Mouse (Mus musculus) hematopoietic multipotent progenitor cell, adult 10-12 weeks (in vitro differentiated cells): ENCODE data around the gene Actr3. TPM values are rescaled to one million over a fixed set of nuclear protein-coding genes. Genes with fewer than 3 reads are reported as not detected.

Source experiments
- polyA plus RNA-seq: library from polyadenylated mRNA; stranded (reverse); fragments of >175 nt; gene quantifications from 2 replicates; pipeline ENCODE4 v1.2.3, GENCODE M21; 2012; ENCODE audit warnings: low replicate concordance

The Actr3 gene
- polyA plus RNA-seq, result 367 and 697 TPM in 2 replicates

DNA sequence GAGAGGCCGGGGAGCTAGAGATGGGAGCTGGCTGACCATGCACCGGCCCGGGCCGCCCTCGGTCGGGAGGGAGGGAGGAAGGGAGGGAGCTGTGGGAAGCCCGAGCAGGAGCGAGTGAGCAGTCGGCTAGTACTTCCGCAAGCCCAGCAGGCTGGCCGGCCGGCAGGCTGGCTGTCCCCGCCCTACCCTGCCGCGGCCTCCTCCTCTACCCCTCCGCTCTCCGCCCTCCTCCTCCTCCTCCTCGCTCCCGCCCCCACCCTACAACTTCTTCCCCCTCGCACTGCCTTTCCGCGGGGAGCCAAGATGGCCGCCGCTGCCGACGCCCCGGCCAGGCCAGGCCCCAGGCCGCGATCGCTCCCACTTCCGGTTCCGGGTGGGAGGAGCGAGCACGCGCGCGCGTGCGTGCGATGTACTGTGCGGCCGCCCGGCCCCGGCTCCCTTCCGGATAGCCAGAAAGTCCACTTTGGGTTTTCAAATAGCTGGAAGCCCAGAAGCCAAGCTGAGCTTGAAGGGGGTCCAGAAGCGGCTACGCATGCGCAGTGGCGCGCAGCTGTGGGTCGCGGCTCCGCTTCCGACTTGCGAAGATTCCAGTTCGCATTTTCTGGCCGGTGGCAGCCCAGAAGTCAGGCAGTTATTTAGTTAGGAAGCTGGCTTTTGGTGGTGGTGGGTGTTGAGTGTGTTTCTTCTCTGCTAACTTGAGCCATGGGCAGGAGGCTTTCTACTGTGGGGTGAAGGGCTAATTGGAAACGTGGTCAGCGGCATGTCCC, at the start of gene Actr3:
Gene Actr3, minus strand, starts transcription at position 359 of the 767 bp plus-strand sequence.

Other genes with a start within 250 kb of the Actr3 start
- gene Slc35f5, start 124.9 kb upstream of the Actr3 start, polyA plus RNA-seq, result 1.1 and 1.8 TPM in 2 replicates
- gene Gpr39, start 241.3 kb upstream of the Actr3 start, polyA plus RNA-seq, result not detected in 2 replicates